38 mouse cellular contexts compared by ENCODE assay signal in genomic region chr12:84022266-84022665, GRCm38 (mm10). TPM values are rescaled to one million over a fixed set of nuclear protein-coding genes. Genes with fewer than 3 reads are reported as not detected.
"Had no signal": no experiment of that assay in that cellular context is flagged by ENCODE, and none has a peak within 500 bp of the region (broad histone marks: within the 10 kb centered on the region; RNA-seq: fewer than 3 reads in every experiment).

No protein-coding gene starts in this region.

RNA-seq across cellular contexts. Expression of gene Acot1, which starts 13.0 kb away (rescaled TPM):
- total RNA-seq: monocyte, adult 5-6 weeks had no signal

RNA-seq across cellular contexts. Expression of gene Acot4, which starts 15.9 kb away (rescaled TPM):
- total RNA-seq: monocyte, adult 5-6 weeks had no signal
- polyA plus RNA-seq: myocyte had no signal

RNA-seq across cellular contexts. Expression of gene Gm49366, which starts 16.5 kb away (rescaled TPM):
- total RNA-seq: left cerebral cortex, postnatal 10 days; left cerebral cortex, postnatal 14 days; left cerebral cortex, postnatal 25 days; left cerebral cortex, postnatal 36 days; left cerebral cortex, postnatal 4 days; liver, adult 2 months; megakaryocyte progenitor cell, adult 5-6 weeks; megakaryocyte, adult 5-6 weeks; megakaryocyte-erythroid progenitor cell, adult 5-6 weeks; midbrain, postnatal 0 days; monocyte, adult 5-6 weeks had no signal
- polyA plus RNA-seq: limb, embryonic 10.5 days; limb, embryonic 11.5 days; limb, embryonic 12.5 days; limb, embryonic 13.5 days; limb, embryonic 14.5 days; limb, embryonic 15.5 days; liver, adult 2 months; liver, embryonic 11.5 days; liver, embryonic 12.5 days; liver, embryonic 14.5 days; liver, embryonic 15.5 days; liver, embryonic 16.5 days; liver, postnatal 0 days; lung, adult 2 months; lung, embryonic 14.5 days; lung, embryonic 15.5 days; lung, embryonic 16.5 days; lung, postnatal 0 days; midbrain, embryonic 10.5 days; midbrain, embryonic 11.5 days; midbrain, embryonic 12.5 days; midbrain, embryonic 13.5 days; midbrain, embryonic 14.5 days; midbrain, embryonic 15.5 days; midbrain, embryonic 16.5 days; midbrain, postnatal 0 days; myocyte; neural tube, embryonic 11.5 days; neural tube, embryonic 12.5 days had no signal

RNA-seq across cellular contexts. Expression of gene Acot3, which starts 29.7 kb away (rescaled TPM):
- total RNA-seq: megakaryocyte progenitor cell, adult 5-6 weeks; megakaryocyte, adult 5-6 weeks; megakaryocyte-erythroid progenitor cell, adult 5-6 weeks; monocyte, adult 5-6 weeks had no signal
- polyA plus RNA-seq: limb, embryonic 15.5 days; lung, adult 2 months; lung, postnatal 0 days; myocyte had no signal
